Mouse (Mus musculus) urinary bladder, adult 2 months (tissue): ENCODE measurements around the gene Hhat. TPM values are rescaled to one million over a fixed set of nuclear protein-coding genes. Genes with fewer than 3 reads are reported as not detected.

Experiments used
- DNase-seq: peaks from one replicate; pipeline ENCODE4 v3.0.0; 2022; ENCODE audit warnings: low spot score
- polyA plus RNA-seq: library from polyadenylated mRNA; depleted of rRNA; stranded (reverse); fragments of >200 nt; gene quantifications from 2 replicates; pipeline ENCODE4 v1.2.3, GENCODE M21; 2012

The Hhat gene
- polyA plus RNA-seq, 1 experiment, result 3.1 TPM

DNA sequence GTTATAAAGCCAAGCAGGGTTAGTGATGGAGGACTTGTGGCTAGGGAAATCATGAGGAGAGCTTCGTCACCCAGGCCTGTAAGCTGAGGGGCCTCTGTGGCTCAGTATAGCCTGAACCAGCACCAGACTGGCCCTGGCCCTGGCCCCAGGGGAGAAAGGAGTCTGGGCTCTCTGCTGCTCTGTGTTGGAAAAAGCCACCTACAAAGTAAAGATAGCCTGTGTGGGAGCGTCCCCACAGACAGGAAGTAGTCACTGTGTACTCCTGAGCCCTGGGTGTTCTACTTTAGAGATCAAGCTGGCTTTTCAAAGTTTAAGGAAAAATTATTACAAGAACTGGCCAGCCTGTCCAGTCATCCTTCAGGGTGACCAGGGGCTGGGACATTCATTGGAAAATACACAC lies 273.5 kb downstream of the Hhat start:
- DNase-seq, result no peak

GRCm38 (mm10) chr1:192489908-192490825 lies 280.9 kb downstream of the Hhat start:
- DNase-seq, result no peak

- no peak for DNase-seq
Observed at GRCm38 (mm10) chr1:192487571-192487970, 283.5 kb downstream of the Hhat start.

DNA sequence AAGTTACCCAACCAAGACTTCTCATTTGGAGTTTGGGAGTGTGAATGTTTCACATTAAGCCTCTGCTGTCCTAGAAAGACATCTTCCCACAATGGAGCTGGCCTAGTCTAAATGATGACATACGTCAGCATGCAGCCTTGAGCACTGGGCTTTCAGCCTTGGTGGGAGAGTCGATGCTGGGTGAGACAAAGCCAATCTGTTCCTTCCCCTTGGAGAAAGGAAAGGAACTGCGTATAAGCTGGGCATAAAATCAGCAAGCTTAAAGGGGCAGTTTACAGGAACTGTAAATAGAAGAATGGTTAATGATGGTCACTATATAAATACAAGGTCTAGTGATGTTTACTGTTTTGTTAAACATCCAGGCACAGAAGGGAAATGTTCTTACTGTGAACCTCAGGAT lies 286.0 kb downstream of the Hhat start:
- no peak for DNase-seq

- DNase-seq, result no peak
Observed at GRCm38 (mm10) chr1:192481446-192481845, 289.6 kb downstream of the Hhat start.

GRCm38 (mm10) chr1:192480072-192480784 lies 290.8 kb downstream of the Hhat start:
- DNase-seq, result no peak

DNA sequence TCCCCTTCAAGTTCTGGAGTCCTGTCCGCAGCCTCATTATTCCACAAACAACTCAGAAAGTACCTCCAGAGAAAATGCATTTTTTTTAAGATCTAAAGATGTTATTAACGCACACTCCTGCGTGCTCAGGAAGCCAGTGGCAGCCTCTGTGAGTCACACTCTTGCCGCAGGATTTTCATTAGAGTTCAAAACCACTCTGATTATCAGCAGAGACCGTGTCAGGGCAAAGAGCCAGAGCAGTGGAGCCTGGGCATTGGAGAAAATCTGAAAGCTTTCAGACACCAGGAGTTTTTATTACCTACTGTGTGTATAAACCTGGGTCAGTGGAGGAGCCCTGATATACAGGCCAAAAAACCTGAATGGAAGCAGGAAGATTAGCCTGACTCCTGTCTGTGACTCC lies 292.8 kb downstream of the Hhat start:
- no peak for DNase-seq

DNA sequence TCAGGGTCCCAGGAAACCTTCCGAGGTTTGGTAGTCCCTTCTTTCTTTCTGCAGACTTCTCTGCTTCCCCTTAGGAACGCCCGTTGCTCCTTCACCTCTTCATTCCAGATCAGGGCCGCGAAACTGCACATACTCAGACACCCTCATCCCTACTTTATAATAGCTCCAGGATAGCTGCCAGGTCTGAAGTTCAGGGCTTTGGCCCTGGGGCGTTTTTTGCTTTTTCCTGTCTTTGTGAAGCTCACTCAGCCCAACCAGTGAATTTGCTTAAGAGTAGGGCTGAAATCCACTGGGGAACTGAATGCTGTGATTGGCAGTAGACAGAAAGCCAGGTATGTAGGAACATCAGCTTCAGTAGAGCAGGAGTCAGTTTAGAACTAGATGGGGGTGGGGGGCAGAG lies 293.5 kb downstream of the Hhat start:
- DNase-seq, result no peak

DNA sequence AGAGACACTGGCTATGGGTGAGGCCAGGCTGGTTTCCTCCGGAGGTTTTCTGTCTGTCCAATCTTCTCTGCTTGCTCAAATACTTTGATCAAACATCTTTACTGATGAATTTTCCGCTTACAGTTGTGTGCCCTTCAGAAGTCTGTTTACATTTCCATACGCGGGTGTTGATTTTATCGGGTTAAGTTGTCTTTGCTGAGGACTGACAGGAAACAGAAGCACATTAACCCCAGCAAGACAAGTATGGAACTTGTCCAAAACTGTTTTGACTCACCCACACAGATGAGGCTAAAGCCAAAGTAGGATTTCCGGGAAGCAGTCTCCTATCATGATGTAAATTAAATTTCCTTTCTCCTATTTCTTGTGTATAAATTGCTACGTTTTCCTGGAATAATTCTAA lies 294.3 kb downstream of the Hhat start:
- no peak for DNase-seq

- no peak for DNase-seq
Observed at GRCm38 (mm10) chr1:192473134-192473533, 297.9 kb downstream of the Hhat start.

DNA sequence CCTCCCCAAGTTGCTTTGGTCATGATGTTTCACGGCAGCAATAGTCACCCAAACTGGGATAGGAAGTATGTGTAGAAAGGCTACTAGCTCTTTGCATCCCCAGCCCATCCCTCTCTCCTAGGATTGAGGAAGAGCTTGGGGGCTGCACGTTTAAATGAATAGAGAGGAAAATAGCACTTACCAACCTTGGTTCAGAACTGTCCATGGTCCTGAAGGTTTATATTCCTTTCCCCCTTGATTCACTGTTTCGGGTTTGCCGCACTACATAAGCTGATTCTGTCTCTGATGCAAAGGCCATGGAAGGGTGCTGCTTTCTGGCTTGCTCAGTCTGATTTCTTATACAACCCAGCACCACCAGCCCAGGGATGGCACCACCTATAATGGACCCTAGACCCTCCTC lies 298.7 kb downstream of the Hhat start:
- no peak for DNase-seq

DNA sequence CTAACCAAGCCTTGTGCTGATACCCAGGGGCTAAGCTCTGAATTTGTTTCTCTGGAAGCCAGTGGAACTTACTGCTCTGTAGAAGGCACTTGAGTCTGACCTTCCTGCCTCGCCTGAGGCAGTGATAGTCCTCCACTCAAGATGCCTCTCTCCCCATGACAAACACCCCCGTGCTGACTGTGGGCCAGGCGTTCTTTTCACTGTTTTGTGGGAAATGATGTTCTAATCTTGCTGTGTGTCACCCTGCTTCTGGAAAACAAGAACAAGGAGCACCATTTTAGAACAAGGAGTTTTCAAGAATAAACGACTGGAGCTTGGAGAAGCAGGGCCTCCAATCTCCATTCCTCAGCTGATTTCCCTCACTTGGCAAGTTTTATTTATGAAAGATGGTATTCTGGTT lies 307.3 kb downstream of the Hhat start:
- DNase-seq, result no peak

- DNase-seq, result no peak
Observed at GRCm38 (mm10) chr1:192457526-192458206, 313.4 kb downstream of the Hhat start.

DNA sequence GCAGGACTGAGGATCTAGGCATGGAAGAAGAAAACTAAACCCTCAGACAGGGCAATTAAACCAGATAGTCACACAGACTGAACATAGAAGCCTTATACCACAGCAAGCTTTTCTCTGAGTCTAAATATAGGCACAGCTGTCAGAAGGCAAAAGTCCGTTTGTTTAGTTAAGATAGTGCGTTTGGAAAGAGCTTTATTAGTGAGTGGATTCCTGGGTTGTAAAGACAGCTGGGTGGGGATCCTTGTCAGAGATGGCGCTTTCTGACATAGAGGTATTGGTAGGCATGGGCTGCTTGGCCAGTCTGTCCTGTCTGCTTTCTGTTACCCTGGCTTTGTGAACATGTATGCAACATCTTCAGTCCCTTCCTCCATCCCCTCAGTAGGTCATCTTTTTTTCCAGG lies 314.0 kb downstream of the Hhat start:
- no peak for DNase-seq

DNA sequence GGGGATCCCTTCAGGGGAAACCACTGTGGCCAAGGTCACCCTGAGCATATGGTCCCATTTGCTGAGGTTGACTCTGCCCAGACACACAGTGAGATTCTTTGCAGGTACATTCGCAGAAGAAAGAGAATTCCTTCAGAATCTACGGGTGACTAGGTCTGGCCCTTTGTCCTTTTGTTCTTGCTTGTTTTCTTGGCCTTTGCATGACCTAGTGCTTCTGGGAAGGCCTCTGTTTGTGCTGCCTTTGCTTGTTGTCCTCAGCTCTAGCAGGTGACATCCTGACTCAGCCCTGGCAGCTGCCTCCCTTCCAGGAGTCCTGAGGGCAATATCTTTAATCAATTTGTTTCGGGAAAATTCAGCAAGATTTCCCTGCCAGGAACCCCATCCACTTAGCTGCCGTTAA lies 316.0 kb downstream of the Hhat start:
- DNase-seq, result no peak

DNA sequence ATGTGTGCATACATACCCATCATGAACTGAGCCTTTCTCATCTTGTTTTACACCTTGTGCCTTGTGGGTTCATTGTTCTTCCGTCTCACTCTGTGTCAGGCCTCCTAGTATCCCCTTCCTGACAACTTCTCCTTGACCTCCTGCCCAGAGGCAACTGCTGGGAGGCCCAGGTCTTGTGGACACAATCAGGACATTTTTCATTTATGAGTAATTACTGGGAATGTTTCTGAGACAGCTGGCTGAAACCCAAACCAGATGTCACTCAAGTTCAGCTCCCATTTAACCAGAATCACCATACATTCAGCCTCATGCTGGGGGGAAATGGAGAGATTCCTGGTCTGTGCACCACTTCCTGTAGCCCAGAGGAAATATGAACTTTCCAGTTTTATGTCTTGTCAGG lies 316.5 kb downstream of the Hhat start:
- no peak for DNase-seq

DNA sequence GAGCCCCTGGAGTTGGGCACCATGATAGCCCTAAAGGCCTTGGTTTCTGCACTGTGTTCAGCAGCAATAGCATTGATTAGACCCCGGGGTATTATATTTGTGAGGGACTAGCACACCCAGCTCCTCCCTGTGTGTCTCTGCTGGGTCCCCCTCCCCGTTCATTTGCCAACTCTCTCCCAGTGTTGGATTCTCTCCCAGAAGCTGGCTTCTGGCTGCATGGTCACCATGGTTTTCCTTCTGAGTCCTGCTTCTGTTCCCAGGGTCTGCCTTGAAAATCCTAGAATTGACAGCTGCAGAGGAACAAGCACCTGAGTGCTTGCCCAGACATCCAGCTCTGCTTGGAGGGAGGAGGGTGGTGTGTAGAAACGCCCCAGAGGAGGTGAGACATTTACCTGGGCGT lies 319.3 kb downstream of the Hhat start:
- no peak for DNase-seq

- no peak for DNase-seq
Observed at GRCm38 (mm10) chr1:192450425-192450824, 320.6 kb downstream of the Hhat start.

DNA sequence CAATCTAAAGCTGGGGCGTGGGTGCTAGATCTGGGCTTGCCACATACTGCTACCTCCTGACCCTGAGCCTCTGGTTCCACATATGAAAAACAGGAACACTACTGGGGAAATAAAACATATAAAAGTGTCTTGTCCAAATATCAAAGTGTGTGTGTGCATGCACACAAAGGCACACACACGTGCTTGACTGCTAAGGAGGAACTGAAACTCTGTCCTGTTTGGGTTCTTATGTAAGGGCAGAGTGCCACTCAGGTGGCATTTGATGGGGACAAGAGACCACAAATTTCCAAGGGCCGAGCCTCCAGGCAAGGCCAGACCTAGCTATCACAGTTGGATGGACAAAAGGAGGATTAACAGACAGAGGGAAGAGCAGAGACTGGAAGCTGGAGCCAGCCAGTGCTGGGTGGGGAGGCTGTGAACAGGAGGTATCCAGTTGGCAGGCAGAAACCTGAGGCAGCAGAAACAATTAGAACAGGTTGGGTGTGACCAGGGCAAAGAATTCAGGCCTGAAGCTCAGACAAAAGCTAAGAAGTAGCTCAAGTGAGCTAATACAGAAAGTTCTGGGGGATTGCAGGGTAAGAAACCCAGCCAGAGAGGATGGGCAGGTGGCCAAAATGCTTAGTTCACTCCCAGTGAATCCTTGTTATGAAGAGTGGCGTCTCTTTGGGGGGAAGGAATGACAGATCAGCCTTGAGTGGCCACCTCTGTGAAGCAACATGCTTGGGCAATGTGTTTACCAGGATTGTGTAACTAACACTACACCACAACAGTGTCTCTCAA lies 321.3 kb downstream of the Hhat start:
- DNase-seq, result no peak

GRCm38 (mm10) chr1:192448512-192448911 lies 322.5 kb downstream of the Hhat start:
- DNase-seq, result no peak

DNA sequence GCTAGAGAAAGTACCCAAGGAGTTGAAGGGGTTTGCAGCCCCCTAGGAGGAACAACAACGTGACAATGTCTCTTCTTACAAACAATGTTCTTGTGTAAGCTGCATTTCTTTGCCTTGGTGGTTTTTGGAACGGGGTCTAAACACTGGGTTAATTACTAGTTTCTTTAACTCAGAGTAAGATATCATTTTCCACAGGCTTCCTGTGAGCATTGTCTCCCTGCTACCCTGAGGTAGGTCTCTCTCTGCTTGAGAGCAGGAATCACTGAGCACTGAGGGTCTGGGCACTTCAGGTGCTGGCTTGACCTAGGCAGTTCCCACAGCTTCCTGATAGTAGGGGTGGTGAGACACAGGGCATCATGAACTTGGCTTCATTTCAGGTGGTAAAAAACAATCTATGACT lies 323.4 kb downstream of the Hhat start:
- DNase-seq, result no peak
